Mouse (Mus musculus): Measurements from ENCODE around the gene Plch2.

- TF ChIP-seq POLR2A (IDR thresholded peaks at IDR 0.05; ENCODE audit: control insufficient read depth in 1 of 2, insufficient read depth in 1 of 2, low read depth in 1 of 2, low read length in 2 of 2, poor library complexity in 1 of 2) (no peak), CHD1 (IDR thresholded peaks at IDR 0.05; ENCODE audit: low read depth, low read length) (no peak), MAX (IDR thresholded peaks at IDR 0.05; ENCODE audit: low read length) (no peak)
These were observed 37.2 kb downstream of the Plch2 start for GRCm38 (mm10) chr4:155019336-155019847.
